Mouse (Mus musculus): ENCODE data around the gene Csf3. TPM values are rescaled to one million over a fixed set of nuclear protein-coding genes. Genes with fewer than 3 reads are reported as not detected.

Gene Csf3
- polyA plus RNA-seq, 1 experiment, result not detected

DNA sequence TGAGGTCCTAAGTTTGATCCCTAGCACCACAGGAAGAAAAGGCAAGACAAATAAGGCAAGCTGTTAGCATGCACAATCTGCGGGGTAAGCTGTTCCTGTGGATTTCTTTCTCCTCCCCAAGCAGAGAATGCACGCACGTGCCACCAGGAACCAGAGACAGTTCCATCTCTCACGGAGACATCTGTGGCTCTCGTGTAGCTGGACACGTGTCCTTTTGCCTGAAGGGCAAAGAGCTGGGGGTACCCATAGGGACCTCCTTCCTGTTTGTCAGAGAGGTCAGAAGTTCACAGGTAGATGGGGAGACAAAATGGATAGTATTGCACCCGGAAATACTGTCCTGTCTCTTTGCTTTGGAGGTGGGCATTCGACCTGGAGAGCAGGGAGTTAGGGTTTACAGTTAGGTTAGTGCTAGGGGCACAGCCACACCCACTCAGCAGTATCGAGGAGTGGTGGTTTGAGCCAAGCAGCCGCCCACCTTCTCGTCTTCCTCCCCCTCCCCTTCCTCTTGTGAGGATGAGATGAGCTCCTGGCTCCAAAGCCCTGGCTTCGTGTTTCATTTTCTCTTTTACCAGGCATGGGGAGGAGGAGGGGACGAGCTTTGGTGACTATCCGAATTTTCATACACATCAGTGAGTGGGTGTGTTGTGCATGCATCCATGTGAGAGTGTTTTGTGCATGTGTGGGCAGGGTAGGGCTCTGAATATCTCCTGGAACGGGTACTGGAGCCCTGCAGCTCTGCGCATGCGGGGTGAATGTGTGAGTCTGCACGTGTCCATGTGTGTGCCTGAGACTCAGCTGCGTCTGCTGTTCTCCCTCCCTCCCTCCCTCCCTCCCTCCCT, 46.0 kb downstream of the Csf3 start:
- Histone ChIP-seq H3K4me3 (ENCODE audit: low read depth, low read length) (no peak overlapping the region), H3K9me3 (replicated peaks; ENCODE audit: control insufficient read depth, insufficient read depth, low read length, poor library complexity, severe bottlenecking) (no peaks in the 10 kb centered on the region), H3K36me3 (ENCODE audit: control insufficient read depth, insufficient read depth, low read length, poor library complexity, severe bottlenecking) (no peaks in the 10 kb centered on the region), H3K27ac (ENCODE audit: insufficient read depth, low read length) (no peak overlapping the region), H3K4me1 (ENCODE audit: control insufficient read depth, insufficient read depth, low read length) (peaks cover 31% of the 10 kb centered on the region), H3K9ac (ENCODE audit: low read depth, poor library complexity, severe bottlenecking) (no peak overlapping the region), H3K27me3 (ENCODE audit: control insufficient read depth, insufficient read depth, low read length, poor library complexity, severe bottlenecking) (no peaks in the 10 kb centered on the region)
- TF ChIP-seq EP300 (IDR thresholded peaks at IDR 0.05; ENCODE audit: insufficient read depth, low read depth, low read length) (no peak), CTCF (IDR thresholded peaks at IDR 0.05; ENCODE audit: low read depth, low read length) (no peak), POLR2A (IDR thresholded peaks at IDR 0.05; ENCODE audit: insufficient read depth, low read length) (no peak)

DNA sequence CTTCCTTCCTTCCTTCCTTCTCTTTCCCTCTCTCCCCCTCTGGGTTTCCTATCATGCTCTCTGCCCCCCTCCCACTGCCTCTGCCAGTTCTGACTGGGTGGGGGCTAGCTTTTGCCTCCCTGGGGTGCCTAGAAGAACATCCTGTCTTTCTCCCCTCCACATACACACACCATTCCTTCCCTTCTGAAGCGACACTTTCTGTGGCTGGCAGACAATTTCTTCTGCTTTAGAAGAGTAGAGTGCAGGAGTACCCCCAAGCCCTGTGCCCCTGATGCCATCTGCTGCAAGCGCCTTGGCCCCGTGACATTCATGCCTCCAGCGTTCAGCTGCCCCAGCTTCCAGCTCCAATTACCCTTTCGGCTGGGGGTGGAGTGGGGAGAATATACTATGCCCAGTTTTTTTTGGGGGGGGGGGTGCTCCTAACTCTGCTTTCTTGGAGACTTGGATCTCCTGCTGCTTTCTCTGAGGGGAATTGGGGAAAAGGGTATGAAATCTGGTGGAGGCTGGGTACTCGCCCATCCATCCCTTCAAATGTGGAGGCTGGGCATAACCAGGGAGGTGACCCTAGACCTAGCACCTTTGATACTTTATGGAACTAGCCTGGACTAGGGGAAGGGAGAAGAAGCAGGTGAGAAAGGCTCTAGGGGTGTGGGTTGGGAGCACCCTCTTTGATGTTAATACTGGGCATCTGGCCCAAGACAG, 46.9 kb downstream of the Csf3 start:
- H3K4me3 ChIP-seq (ENCODE audit: low read depth, low read length), result no peak overlapping the region
- H3K9me3 ChIP-seq (replicated peaks; ENCODE audit: control insufficient read depth, insufficient read depth, low read length, poor library complexity, severe bottlenecking), result no peaks in the 10 kb centered on the region
- TF ChIP-seq CTCF (IDR thresholded peaks at IDR 0.05; ENCODE audit: low read depth, low read length) (no peak), EP300 (IDR thresholded peaks at IDR 0.05; ENCODE audit: insufficient read depth, low read depth, low read length) (no peak), POLR2A (IDR thresholded peaks at IDR 0.05; ENCODE audit: insufficient read depth, low read length) (no peak)
- H3K27me3 ChIP-seq (ENCODE audit: control insufficient read depth, insufficient read depth, low read length, poor library complexity, severe bottlenecking), result no peaks in the 10 kb centered on the region
- no peak overlapping the region for H3K9ac ChIP-seq (ENCODE audit: low read depth, poor library complexity, severe bottlenecking)
- no peaks in the 10 kb centered on the region for H3K36me3 ChIP-seq (ENCODE audit: control insufficient read depth, insufficient read depth, low read length, poor library complexity, severe bottlenecking)
- H3K27ac ChIP-seq (ENCODE audit: insufficient read depth, low read length), result no peak overlapping the region
- H3K4me1 ChIP-seq (ENCODE audit: control insufficient read depth, insufficient read depth, low read length), result peaks cover 27% of the 10 kb centered on the region

DNA sequence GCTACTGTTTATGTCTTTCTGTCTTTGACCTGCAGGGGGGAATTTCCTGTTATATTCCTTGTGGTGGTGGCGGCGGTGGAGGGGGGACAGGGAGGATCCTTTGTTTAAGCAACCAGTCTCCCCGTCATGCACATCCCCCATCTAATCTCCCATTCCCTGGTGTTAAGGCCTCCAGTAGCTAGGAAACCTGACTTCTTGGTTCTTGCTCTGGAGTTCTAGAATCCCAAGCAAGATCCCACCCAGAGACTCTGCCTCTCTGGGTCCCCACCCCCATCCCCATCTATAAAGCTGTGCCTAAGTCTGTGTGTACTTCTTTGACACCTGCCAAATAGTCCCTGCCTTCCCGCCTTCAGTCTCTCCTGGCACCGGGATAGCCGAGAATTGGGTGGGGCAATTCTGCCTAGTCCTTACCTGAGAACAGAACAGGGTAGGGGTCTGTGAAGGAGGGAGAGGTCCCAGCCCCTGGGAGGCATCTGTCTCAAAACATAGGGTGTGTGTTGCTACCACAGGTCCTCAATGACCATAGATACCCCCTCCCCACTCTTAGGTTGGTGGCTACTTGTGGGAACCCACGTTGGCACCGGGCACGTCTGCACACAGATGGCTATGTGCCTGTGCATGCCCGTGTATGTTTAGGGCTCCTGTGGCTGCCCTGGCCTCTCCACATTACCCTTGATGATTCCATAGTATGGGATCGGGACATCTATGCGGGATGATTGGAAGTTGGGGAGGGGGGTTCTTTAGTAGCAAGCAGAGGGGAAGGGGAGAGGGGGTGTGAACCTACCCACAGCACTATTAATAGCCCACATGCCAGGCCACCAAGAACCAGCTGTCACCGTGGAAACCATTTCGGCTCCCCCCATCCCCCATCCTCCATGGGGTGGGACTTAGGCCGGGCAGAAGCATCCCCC, 47.7 kb downstream of the Csf3 start:
- Histone ChIP-seq H3K36me3 (ENCODE audit: control insufficient read depth, insufficient read depth, low read length, poor library complexity, severe bottlenecking) (no peaks in the 10 kb centered on the region), H3K27ac (ENCODE audit: insufficient read depth, low read length) (no peak overlapping the region), H3K4me3 (ENCODE audit: low read depth, low read length) (no peak overlapping the region), H3K27me3 (ENCODE audit: control insufficient read depth, insufficient read depth, low read length, poor library complexity, severe bottlenecking) (no peaks in the 10 kb centered on the region), H3K4me1 (ENCODE audit: control insufficient read depth, insufficient read depth, low read length) (peaks cover 25% of the 10 kb centered on the region), H3K9ac (ENCODE audit: low read depth, poor library complexity, severe bottlenecking) (no peak overlapping the region), H3K9me3 (replicated peaks; ENCODE audit: control insufficient read depth, insufficient read depth, low read length, poor library complexity, severe bottlenecking) (no peaks in the 10 kb centered on the region)
- TF ChIP-seq EP300 (IDR thresholded peaks at IDR 0.05; ENCODE audit: insufficient read depth, low read depth, low read length) (no peak), CTCF (IDR thresholded peaks at IDR 0.05; ENCODE audit: low read depth, low read length) (no peak), POLR2A (IDR thresholded peaks at IDR 0.05; ENCODE audit: insufficient read depth, low read length) (no peak)

DNA sequence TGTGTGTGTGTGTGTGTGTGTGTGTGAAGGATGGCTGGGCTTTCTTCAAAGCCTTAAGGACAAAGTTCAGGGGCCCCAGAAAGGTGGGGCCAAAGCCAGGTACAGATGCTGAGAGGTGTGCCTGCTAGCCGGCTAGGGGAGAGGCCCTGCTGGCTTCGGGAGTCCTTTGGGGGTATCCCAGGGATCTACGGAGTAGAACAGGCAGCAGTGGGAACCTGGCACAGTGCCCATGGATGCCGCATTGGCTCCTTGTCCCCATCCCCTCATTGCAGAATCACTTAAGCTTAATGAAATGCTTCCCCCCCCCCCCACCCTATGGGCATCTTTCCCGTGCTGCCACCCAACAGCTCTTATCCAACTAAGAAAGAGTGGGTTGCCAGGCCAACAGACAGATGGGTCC, 48.7 kb downstream of the Csf3 start:
- no peak for TF ChIP-seq POLR2A (IDR thresholded peaks at IDR 0.05; ENCODE audit: insufficient read depth, low read length)
- H3K36me3 ChIP-seq (ENCODE audit: control insufficient read depth, insufficient read depth, low read length, poor library complexity, severe bottlenecking), result no peaks in the 10 kb centered on the region
- no peaks in the 10 kb centered on the region for H3K9me3 ChIP-seq (replicated peaks; ENCODE audit: control insufficient read depth, insufficient read depth, low read length, poor library complexity, severe bottlenecking)
- H3K27ac ChIP-seq (ENCODE audit: insufficient read depth, low read length), result no peak overlapping the region
- peaks cover 25% of the 10 kb centered on the region for H3K4me1 ChIP-seq (ENCODE audit: control insufficient read depth, insufficient read depth, low read length)
- H3K27me3 ChIP-seq (ENCODE audit: control insufficient read depth, insufficient read depth, low read length, poor library complexity, severe bottlenecking), result no peaks in the 10 kb centered on the region
- H3K9ac ChIP-seq (ENCODE audit: low read depth, poor library complexity, severe bottlenecking), result no peak overlapping the region
- H3K4me3 ChIP-seq (ENCODE audit: low read depth, low read length), result no peak overlapping the region

DNA sequence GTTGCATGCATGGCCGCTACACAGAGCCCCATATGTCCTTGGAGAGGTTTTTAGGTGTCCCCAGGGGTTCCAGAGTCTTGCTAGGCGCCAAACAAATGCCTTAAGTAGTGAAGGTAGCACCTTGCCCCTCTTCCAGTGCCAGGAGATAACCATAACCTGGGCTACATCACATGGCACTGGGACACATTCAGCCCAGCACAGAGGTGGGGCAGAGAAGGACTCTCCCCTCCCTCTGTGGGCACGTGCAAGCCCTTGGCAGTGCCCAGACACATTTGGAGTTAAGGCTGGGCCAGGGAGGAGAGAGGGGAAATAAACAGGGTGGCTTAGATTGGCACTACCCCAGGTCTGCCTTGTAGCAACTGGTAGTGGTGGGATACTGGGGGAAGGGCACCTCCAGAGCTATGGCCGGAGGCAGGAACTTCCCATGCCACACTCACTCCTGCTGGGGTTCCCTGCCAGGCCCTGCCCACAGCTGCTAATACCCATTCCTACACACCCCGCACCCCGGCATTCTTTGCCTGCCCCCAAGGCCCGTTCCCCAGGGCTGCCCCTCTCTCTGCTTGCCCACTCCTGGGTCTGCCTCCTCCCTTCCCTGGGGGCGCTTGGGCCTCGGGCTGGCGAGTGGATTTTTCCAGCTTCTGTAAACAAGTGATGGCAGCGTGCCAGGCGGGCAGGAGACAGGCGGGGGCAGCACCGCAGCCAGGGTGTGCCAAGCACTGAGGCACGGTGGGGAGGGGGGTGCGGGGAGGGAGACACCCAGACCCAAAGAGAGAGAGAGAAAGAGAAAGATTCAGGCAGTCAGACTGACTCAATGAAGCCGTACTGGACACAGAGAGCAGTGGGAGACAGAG, 49.5 kb downstream of the Csf3 start:
- Histone ChIP-seq H3K9ac (ENCODE audit: low read depth, poor library complexity, severe bottlenecking) (no peak overlapping the region), H3K4me1 (ENCODE audit: control insufficient read depth, insufficient read depth, low read length) (peaks cover 24% of the 10 kb centered on the region), H3K9me3 (replicated peaks; ENCODE audit: control insufficient read depth, insufficient read depth, low read length, poor library complexity, severe bottlenecking) (no peaks in the 10 kb centered on the region), H3K4me3 (ENCODE audit: low read depth, low read length) (no peak overlapping the region), H3K36me3 (ENCODE audit: control insufficient read depth, insufficient read depth, low read length, poor library complexity, severe bottlenecking) (no peaks in the 10 kb centered on the region), H3K27me3 (ENCODE audit: control insufficient read depth, insufficient read depth, low read length, poor library complexity, severe bottlenecking) (no peaks in the 10 kb centered on the region), H3K27ac (ENCODE audit: insufficient read depth, low read length) (no peak overlapping the region)
- TF ChIP-seq CTCF (IDR thresholded peaks at IDR 0.05; ENCODE audit: low read depth, low read length), result no peak
- no peak for TF ChIP-seq POLR2A (IDR thresholded peaks at IDR 0.05; ENCODE audit: insufficient read depth, low read length)
- no peak for TF ChIP-seq EP300 (IDR thresholded peaks at IDR 0.05; ENCODE audit: insufficient read depth, low read depth, low read length)

All from ES-Bruce4 (cell line).